Mouse (Mus musculus): ENCODE results near the gene Cdc73. TPM values are rescaled to one million over a fixed set of nuclear protein-coding genes. Genes with fewer than 3 reads are reported as not detected.

The Cdc73 gene
- total and polyA plus RNA-seq, 3 experiments: 13.4 to 85.0 (median 21.5) TPM

GRCm38 (mm10) chr1:143738811-143739210 lies 36.1 kb upstream of the Cdc73 start:
- peaks cover 0 to 7% of the 10 kb centered on the region in 2 experiments; a peak in 2 of 4 replicates for H3K4me1 ChIP-seq (ENCODE audit: control insufficient read depth in 1 of 2, insufficient read depth in 2 of 2)
- TF ChIP-seq ZNF384 (IDR thresholded peaks at IDR 0.05; ENCODE audit: low read depth, low read length) (peak; percentile 39; the same call in 1 of the 2 replicates), JUN (IDR thresholded peaks at IDR 0.05; ENCODE audit: insufficient read depth, low read depth, low read length) (no peak)
- in situ Hi-C loops (cut with MboI; ENCODE audit: low pct_ligation_motif_present, low pct_unique_long_range_greater_than_20kb, low sequenced_read_pairs) (no loop called here), dilution Hi-C loops (cut with MboI; ENCODE audit: extremely low pct_ligation_motif_present, extremely low pct_unique_long_range_greater_than_20kb, low sequenced_read_pairs) (no loop called here)
- H3K79me2 ChIP-seq (replicated peaks; ENCODE audit: control insufficient read depth, extremely low read depth, insufficient read depth, poor library complexity, severe bottlenecking): no peaks in the 10 kb centered on the region
- no peaks in the 10 kb centered on the region for H3K9me3 ChIP-seq (replicated peaks; ENCODE audit: low read length)
- H3K36me3 ChIP-seq (replicated peaks in 1 of 2; ENCODE audit: control insufficient read depth in 1 of 2, insufficient read depth in 1 of 2, low read length in 1 of 2): peaks cover 7 to 19% of the 10 kb centered on the region in 2 experiments
- peak overlapping the region; percentile 49 for H3K9ac ChIP-seq (ENCODE audit: insufficient read depth, low read depth)
- H3K4me2 ChIP-seq (ENCODE audit: insufficient read depth, low read depth, poor library complexity, severe bottlenecking): peak overlapping the region; percentile 85
- H3K4me3 ChIP-seq (replicated peaks in 1 of 3; ENCODE audit: low read depth in 2 of 3, low read length in 2 of 3, poor library complexity in 1 of 3): peak overlapping the region; percentile 64 to 78 (median 72)
- DNase-seq (ENCODE audit: extremely low read depth): peak; percentile 6
- H3K27ac ChIP-seq (ENCODE audit: insufficient read depth, low read depth): no peak overlapping the region
- no peaks in the 10 kb centered on the region for H3K27me3 ChIP-seq (replicated peaks)

GRCm38 (mm10) chr1:143733914-143734410 lies 31.3 kb upstream of the Cdc73 start:
- in situ Hi-C loops (cut with MboI; ENCODE audit: low pct_ligation_motif_present, low pct_unique_long_range_greater_than_20kb, low sequenced_read_pairs) (no loop called here), dilution Hi-C loops (cut with MboI; ENCODE audit: extremely low pct_ligation_motif_present, extremely low pct_unique_long_range_greater_than_20kb, low sequenced_read_pairs) (no loop called here)
- H3K79me2 ChIP-seq (replicated peaks; ENCODE audit: control insufficient read depth, extremely low read depth, insufficient read depth, poor library complexity, severe bottlenecking): no peaks in the 10 kb centered on the region
- no peaks in the 10 kb centered on the region for H3K36me3 ChIP-seq (replicated peaks in 1 of 2; ENCODE audit: control insufficient read depth in 1 of 2, insufficient read depth in 1 of 2, low read length in 1 of 2)
- H3K4me1 ChIP-seq (ENCODE audit: control insufficient read depth in 1 of 2, insufficient read depth in 2 of 2): no peaks in the 10 kb centered on the region
- H3K4me2 ChIP-seq (ENCODE audit: insufficient read depth, low read depth, poor library complexity, severe bottlenecking): no peak overlapping the region
- H3K9me3 ChIP-seq (replicated peaks; ENCODE audit: low read length): no peaks in the 10 kb centered on the region
- DNase-seq (ENCODE audit: extremely low read depth): no peak
- H3K4me3 ChIP-seq (replicated peaks in 1 of 3; ENCODE audit: low read depth in 2 of 3, low read length in 2 of 3, poor library complexity in 1 of 3): no peak overlapping the region
- no peaks in the 10 kb centered on the region for H3K27me3 ChIP-seq (replicated peaks)
- no peak overlapping the region for H3K9ac ChIP-seq (ENCODE audit: insufficient read depth, low read depth)
- no peak overlapping the region for H3K27ac ChIP-seq (ENCODE audit: insufficient read depth, low read depth)
- TF ChIP-seq EP300 (IDR thresholded peaks at IDR 0.05; ENCODE audit: low read length): no peak
- no peak for TF ChIP-seq NELFE (IDR thresholded peaks at IDR 0.05; ENCODE audit: low read depth, low read length)
- TF ChIP-seq SMC3 (IDR thresholded peaks at IDR 0.05; ENCODE audit: low read depth, low read length): no peak
- TF ChIP-seq POLR2AphosphoS2 (IDR thresholded peaks at IDR 0.05; ENCODE audit: low read depth, low read length): no peak
- no peak for TF ChIP-seq USF1 (IDR thresholded peaks at IDR 0.05; ENCODE audit: low read depth, low read length)
- TF ChIP-seq ZNF384 (IDR thresholded peaks at IDR 0.05; ENCODE audit: low read depth, low read length): no peak
- no peak for TF ChIP-seq ETS1 (conservative IDR thresholded peaks at IDR 0.05; ENCODE audit: low read depth, low read length)
- TF ChIP-seq POLR2A (IDR thresholded peaks at IDR 0.05; ENCODE audit: low read depth, low read length): no peak
- no peak for TF ChIP-seq TBP (conservative IDR thresholded peaks at IDR 0.05; ENCODE audit: low read depth, low read length)
- no peak for TF ChIP-seq ELF1 (IDR thresholded peaks at IDR 0.05; ENCODE audit: low read depth, low read length)
- no peak for TF ChIP-seq IRF4 (IDR thresholded peaks at IDR 0.05; ENCODE audit: low read depth, low read length)
- TF ChIP-seq MXI1 (IDR thresholded peaks at IDR 0.05; ENCODE audit: low read depth, low read length): no peak
- TF ChIP-seq CHD2 (IDR thresholded peaks at IDR 0.05; ENCODE audit: low read length): no peak
- TF ChIP-seq JUN (IDR thresholded peaks at IDR 0.05; ENCODE audit: insufficient read depth, low read depth, low read length): no peak
- no peak for TF ChIP-seq MAFK (IDR thresholded peaks at IDR 0.05; ENCODE audit: insufficient replicate concordance, low read length)
- TF ChIP-seq MEF2A (IDR thresholded peaks at IDR 0.05; ENCODE audit: borderline replicate concordance, low read depth, low read length): no peak
